Mouse (Mus musculus): ENCODE data around the gene 4931409K22Rik. TPM values are rescaled to one million over a fixed set of nuclear protein-coding genes. Genes with fewer than 3 reads are reported as not detected.

4931409K22Rik gene
- polyA plus RNA-seq, 1 experiment from 2014 or later, result not detected

DNA sequence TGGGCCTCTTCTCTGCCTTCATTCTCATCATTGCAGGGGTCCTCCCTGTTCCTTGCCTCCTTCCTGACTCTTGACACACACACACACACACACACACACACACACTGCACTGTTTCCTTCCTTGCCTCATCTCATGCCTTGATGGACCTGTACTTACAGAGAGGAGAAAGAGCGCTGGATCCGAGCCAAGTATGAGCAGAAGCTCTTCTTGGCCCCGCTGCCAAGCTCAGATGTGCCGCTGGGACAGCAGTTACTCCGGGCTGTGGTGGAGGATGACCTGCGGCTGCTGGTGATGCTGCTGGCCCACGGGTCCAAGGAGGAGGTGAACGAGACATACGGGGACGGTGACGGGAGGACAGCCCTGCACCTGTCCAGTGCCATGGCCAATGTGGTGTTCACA is 55.8 kb downstream of the 4931409K22Rik start:
- no peak for DNase-seq (ENCODE audit: low spot score)

GRCm38 (mm10) chr5:24499113-24499512 is 57.5 kb downstream of the 4931409K22Rik start:
- DNase-seq (ENCODE audit: low spot score), result no peak

- DNase-seq (ENCODE audit: low spot score), result no peak
Observed at GRCm38 (mm10) chr5:24497526-24497925, 59.1 kb downstream of the 4931409K22Rik start.

- no peak for DNase-seq (ENCODE audit: low spot score)
Observed at GRCm38 (mm10) chr5:24496756-24497155, 59.9 kb downstream of the 4931409K22Rik start.

DNA sequence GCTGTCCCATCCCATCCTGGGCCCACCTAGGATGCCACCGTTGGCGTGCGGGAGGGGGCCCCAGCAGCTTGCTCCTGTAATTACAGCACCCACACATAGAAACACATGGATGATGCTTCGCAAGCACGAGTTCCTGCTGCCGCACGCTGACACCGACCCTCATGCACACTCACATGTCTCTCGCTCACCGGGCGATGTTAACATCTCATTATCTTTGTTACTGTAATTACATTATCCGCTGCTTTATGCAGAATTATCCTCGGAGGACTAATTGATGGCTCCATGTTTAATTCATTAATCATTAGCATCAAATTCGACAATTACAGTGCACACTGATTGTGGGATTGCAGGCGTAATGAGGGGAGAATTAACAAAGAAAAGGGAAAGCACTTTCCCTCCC is 61.6 kb downstream of the 4931409K22Rik start:
- DNase-seq (ENCODE audit: low spot score), result no peak

MicroRNA genes within 50 kb of the gene (microRNA counts, 519-probe panel; counts per million panel counts)
- microRNA mmu-miR-671-3p (473 counts per million, percentile 71 among the panel's probes with 10 or more counts), microRNA mmu-miR-671-5p (473 counts per million, percentile 71 among the panel's probes with 10 or more counts)

Small RNA genes within 50 kb of the gene (microRNA-seq; reads per million reads assigned to microRNA genes)
- gene Mir671 (ENCODE audit: borderline number of aligned reads), result 701 reads per million, percentile 68 among the genes with 10 or more reads in this experiment

Other genes with a start within 250 kb of the 4931409K22Rik start
- gene Kcnh2, start 205.2 kb downstream of the 4931409K22Rik start, polyA plus RNA-seq (2015; fragmentation: Nextera tagmentation; extraction: Ambion mirVana), result 5.3 and 7.2 TPM in 2 replicates
- gene Nos3, start 192.0 kb downstream of the 4931409K22Rik start, polyA plus RNA-seq (2015; fragmentation: Nextera tagmentation; extraction: Ambion mirVana), result 1.5 and 1.7 TPM in 2 replicates
- gene Atg9b, start 164.7 kb downstream of the 4931409K22Rik start, polyA plus RNA-seq (2015; fragmentation: Nextera tagmentation; extraction: Ambion mirVana), result 2.0 and 3.0 TPM in 2 replicates
- 32.6 and 33.9 TPM in 2 replicates for gene Abcb8, start 163.1 kb downstream of the 4931409K22Rik start, polyA plus RNA-seq (2015; fragmentation: Nextera tagmentation; extraction: Ambion mirVana)
- gene Asic3, start 143.4 kb downstream of the 4931409K22Rik start, polyA plus RNA-seq (2015; fragmentation: Nextera tagmentation; extraction: Ambion mirVana), result 0.34 and 0.54 TPM in 2 replicates
- 31.4 and 35.1 TPM in 2 replicates for gene Cdk5, start 133.3 kb downstream of the 4931409K22Rik start, polyA plus RNA-seq (2015; fragmentation: Nextera tagmentation; extraction: Ambion mirVana)
- gene Slc4a2, start 133.0 kb downstream of the 4931409K22Rik start, polyA plus RNA-seq (2015; fragmentation: Nextera tagmentation; extraction: Ambion mirVana), result 23.2 and 26.6 TPM in 2 replicates
- 86.0 and 88.5 TPM in 2 replicates for gene Fastk, start 111.5 kb downstream of the 4931409K22Rik start, polyA plus RNA-seq (2015; fragmentation: Nextera tagmentation; extraction: Ambion mirVana)
- 33.7 and 35.4 TPM in 2 replicates for gene Tmub1, start 109.0 kb downstream of the 4931409K22Rik start, polyA plus RNA-seq (2015; fragmentation: Nextera tagmentation; extraction: Ambion mirVana)
- gene Agap3, start 104.6 kb downstream of the 4931409K22Rik start, polyA plus RNA-seq (2015; fragmentation: Nextera tagmentation; extraction: Ambion mirVana), result 24.5 and 26.9 TPM in 2 replicates
- gene Gbx1, start 29.6 kb downstream of the 4931409K22Rik start, polyA plus RNA-seq (2015; fragmentation: Nextera tagmentation; extraction: Ambion mirVana), result 0.10 TPM in 1 of 2 replicates, not detected in the other
- 0.88 and 0.94 TPM in 2 replicates for gene Asb10, start 15.8 kb downstream of the 4931409K22Rik start, polyA plus RNA-seq (2015; fragmentation: Nextera tagmentation; extraction: Ambion mirVana)
- gene Abcf2, start 20.7 kb upstream of the 4931409K22Rik start, polyA plus RNA-seq (2015; fragmentation: Nextera tagmentation; extraction: Ambion mirVana), result 119 and 121 TPM in 2 replicates
- gene Chpf2, start 29.9 kb upstream of the 4931409K22Rik start, polyA plus RNA-seq (2015; fragmentation: Nextera tagmentation; extraction: Ambion mirVana), result 16.8 and 18.5 TPM in 2 replicates
- 2.0 and 2.5 TPM in 2 replicates for gene Smarcd3, start 67.6 kb upstream of the 4931409K22Rik start, polyA plus RNA-seq (2015; fragmentation: Nextera tagmentation; extraction: Ambion mirVana)
- gene Nub1, start 128.7 kb upstream of the 4931409K22Rik start, polyA plus RNA-seq (2015; fragmentation: Nextera tagmentation; extraction: Ambion mirVana), result 43.4 and 46.3 TPM in 2 replicates
- gene Wdr86, start 173.9 kb upstream of the 4931409K22Rik start, polyA plus RNA-seq (2015; fragmentation: Nextera tagmentation; extraction: Ambion mirVana), result 2.0 and 2.4 TPM in 2 replicates
- 1.1 and 4.1 TPM in 2 replicates for gene Crygn, start 201.2 kb upstream of the 4931409K22Rik start, polyA plus RNA-seq (2015; fragmentation: Nextera tagmentation; extraction: Ambion mirVana)